Mouse (Mus musculus) adipose tissue, adult 10 weeks (tissue): Measurements from ENCODE around the gene Csf2ra. TPM values are rescaled to one million over a fixed set of nuclear protein-coding genes. Genes with fewer than 3 reads are reported as not detected.

Experiments
- polyA plus RNA-seq: library from polyadenylated mRNA; stranded (reverse); fragments of 350-450 nt; fragmentation: Illumina TruSeq; extraction: RNeasy Lipid Tissue Mini Kit (QIAGEN cat#74804); gene quantifications from one replicate; pipeline ENCODE4 v1.2.3, GENCODE M21; 2014; ENCODE audit warnings: low read depth, low replicate concordance

The Csf2ra gene
- polyA plus RNA-seq = 43.5 TPM

GRCm38 (mm10) chr19:61227941-61228701 lies at the start of gene Csf2ra:
TSS of gene Csf2ra (minus strand) at chr19:61228429.

GRCm38 (mm10) chr19:61183590-61183989 lies 44.6 kb downstream of the Csf2ra start, which contains the start of gene Gm6020:
TSS of gene Gm6020 (plus strand) at chr19:61183890.

GRCm38 (mm10) chr19:61175756-61176324 lies 52.4 kb downstream of the Csf2ra start, which contains the start of gene Gm7102:
TSS of gene Gm7102 (minus strand) at chr19:61176309.

Other genes with a start within 250 kb of the Csf2ra start
- gene Zfp950, start 87.6 kb downstream of the Csf2ra start, polyA plus RNA-seq = 44.8 TPM
- not detected for gene Gm7102, start 52.1 kb downstream of the Csf2ra start, polyA plus RNA-seq
- gene Gm6020, start 44.5 kb downstream of the Csf2ra start, polyA plus RNA-seq = not detected
- not detected for gene Gm21060, start 68.6 kb upstream of the Csf2ra start, polyA plus RNA-seq